Mouse (Mus musculus) liver, postnatal 0 days (tissue): ENCODE results near the gene Krba1.

ENCODE experiments used
- CTCF ChIP-seq: sonication (generic); IDR thresholded peaks from 2 replicates; pipeline ENCODE4 v1.5.1; 2016; ENCODE audit warnings: antibody characterized with exemption, low read depth
- EP300 ChIP-seq: IDR thresholded peaks from 2 replicates; pipeline ENCODE4 v1.6.1; 2016; ENCODE audit warnings: antibody characterized with exemption, low read depth, mild to moderate bottlenecking

GRCm38 (mm10) chr6:48410551-48410950, 15.2 kb downstream of the Krba1 start:
- TF ChIP-seq CTCF (no peak), EP300 (no peak)
